In the genomic region with DNA sequence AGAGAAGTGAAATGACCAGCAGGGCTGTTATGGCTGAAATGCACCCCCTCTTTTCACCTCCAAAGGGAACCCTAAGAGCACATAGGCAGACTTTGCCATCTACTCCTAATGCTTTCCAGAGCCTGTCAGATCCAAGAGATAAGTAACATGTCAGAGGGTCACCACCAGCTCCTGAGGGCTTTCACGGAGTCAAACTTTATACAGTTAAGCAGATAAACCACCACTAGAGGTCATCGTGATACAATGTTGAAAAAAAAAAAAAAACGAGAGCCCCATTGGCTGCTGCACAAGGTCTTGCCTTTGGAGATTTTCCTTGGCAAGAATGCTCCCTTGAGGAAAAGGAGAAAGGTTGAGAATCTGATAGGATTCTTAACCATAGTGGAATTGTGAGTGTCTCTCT, we compare ENCODE assay signal across 12 mouse cellular contexts. TPM values are rescaled to one million over a fixed set of nuclear protein-coding genes. Genes with fewer than 3 reads are reported as not detected.
A peak's percentile ranks its signal among the peaks of the same experiment; 100 is the strongest.
DNase-seq lines count a peak whose midpoint lies in the region; ATAC-seq and TF ChIP-seq lines count a peak whose summit lies in the region.
"Had no signal": no experiment of that assay in that cellular context is flagged by ENCODE, and none has a peak within 500 bp of the region (broad histone marks: within the 10 kb centered on the region; RNA-seq: fewer than 3 reads in every experiment).

No protein-coding gene starts in this region.

- no peaks in the 10 kb centered on the region for H3K79me2 ChIP-seq in CH12.LX (replicated peaks; ENCODE audit: control insufficient read depth, extremely low read depth, insufficient read depth, poor library complexity, severe bottlenecking)

- TF ChIP-seq RAD21 in CH12.LX (IDR thresholded peaks at IDR 0.05; ENCODE audit: low read depth, low read length) = peak; percentile 71

- H3K36me3 ChIP-seq in kidney, postnatal 0 days (ENCODE audit: insufficient read depth, low read length) = no peaks in the 10 kb centered on the region
- H3K36me3 ChIP-seq in CH12.LX (replicated peaks in 1 of 2; ENCODE audit: control insufficient read depth in 1 of 2, insufficient read depth in 1 of 2, low read length in 1 of 2) = no peaks in the 10 kb centered on the region
- H3K36me3 ChIP-seq: heart, embryonic 10.5 days had no signal

- peak; percentile 47 for DNase-seq in kidney, postnatal 0 days (ENCODE audit: low spot score)
- no peak for DNase-seq in kidney, adult 18-20 months
- DNase-seq in CH12.LX (ENCODE audit: extremely low read depth) (peak; percentile 37), Patski (ENCODE audit: low read depth, low spot score) (no peak)
- peak; percentile 30 for DNase-seq in forelimb bud, embryonic 11.5 days (ENCODE audit: low read depth, low spot score)
- no peak for DNase-seq in spleen, postnatal 10 days (ENCODE audit: low spot score in 2 of 2)
- DNase-seq in adrenal gland, postnatal 25 days = no peak
- DNase-seq in urinary bladder, postnatal 4 days (ENCODE audit: low spot score in 2 of 2) = no peak
- DNase-seq: cerebellum, adult 11-12 months had no signal

- CTCF ChIA-PET in Patski (lab: Charles Lee) = interaction anchor here (0.6 to 4.9 kb wide), 12 partner anchors 9 to 265 kb away, joined by 3 to 54 read pairs (median 4); no protein-coding TSS in a partner anchor

- no peaks in the 10 kb centered on the region for H3K9me3 ChIP-seq in kidney, postnatal 0 days (replicated peaks; ENCODE audit: low read length)
- H3K9me3 ChIP-seq in CH12.LX (replicated peaks; ENCODE audit: low read length) = no peaks in the 10 kb centered on the region
- H3K9me3 ChIP-seq: heart, embryonic 10.5 days had no signal

- no peak overlapping the region for H3K4me3 ChIP-seq in kidney, postnatal 0 days (replicated peaks; ENCODE audit: low read depth, low read length)
- H3K4me3 ChIP-seq in CH12.LX (replicated peaks in 1 of 3; ENCODE audit: low read depth in 2 of 3, low read length in 2 of 3, poor library complexity in 1 of 3) = no peak overlapping the region
- H3K4me3 ChIP-seq: heart, embryonic 10.5 days had no signal

- in situ Hi-C loops in CH12.LX (cut with MboI; ENCODE audit: low pct_ligation_motif_present, low pct_unique_long_range_greater_than_20kb, low sequenced_read_pairs) (loop anchor here (5.0 to 25.0 kb wide), 2 partner anchors 51 to 241 kb away; no protein-coding TSS in a partner anchor), Patski (cut with MboI; ENCODE audit: low pct_unique_long_range_greater_than_20kb) (loop anchor here (5.0 kb wide), 1 partner anchor 66 kb away; no protein-coding TSS in a partner anchor)

- no peak overlapping the region for H3K9ac ChIP-seq in kidney, postnatal 0 days (ENCODE audit: low read depth, low read length)
- no peak overlapping the region for H3K9ac ChIP-seq in CH12.LX (ENCODE audit: insufficient read depth, low read depth)

- no peak for TF ChIP-seq POLR2A in CH12.LX (IDR thresholded peaks at IDR 0.05; ENCODE audit: low read depth, low read length)

- no peak overlapping the region for H3K4me2 ChIP-seq in kidney, postnatal 0 days (ENCODE audit: low read length)
- H3K4me2 ChIP-seq in CH12.LX (ENCODE audit: insufficient read depth, low read depth, poor library complexity, severe bottlenecking) = no peak overlapping the region

- H3K4me1 ChIP-seq in kidney, postnatal 0 days (replicated peaks; ENCODE audit: insufficient read depth, low read length) = no peaks in the 10 kb centered on the region; the same call in 1 of the 2 replicates
- H3K4me1 ChIP-seq in CH12.LX (ENCODE audit: control insufficient read depth in 1 of 2, insufficient read depth in 2 of 2) = peaks cover 0 to 14% of the 10 kb centered on the region in 2 experiments; a peak in 2 of 4 replicates

- peak; percentile 58 for TF ChIP-seq CTCF in kidney, postnatal 0 days (IDR thresholded peaks at IDR 0.05; ENCODE audit: low read depth)
- TF ChIP-seq CTCF in CH12.LX (conservative IDR thresholded peaks at IDR 0.05 in 1 of 2, IDR thresholded peaks at IDR 0.05 in 1 of 2; ENCODE audit: low read depth in 2 of 2, low read length in 2 of 2) (peak; percentile 25 to 78; a peak in 3 of 4 replicates), Patski (IDR thresholded peaks at IDR 0.05) (peak; percentile 62)

- H3K27ac ChIP-seq in kidney, postnatal 0 days = no peak overlapping the region
- no peak overlapping the region for H3K27ac ChIP-seq in CH12.LX (ENCODE audit: insufficient read depth, low read depth)
- H3K27ac ChIP-seq: heart, embryonic 10.5 days; macrophage had no signal

- POLR2A ChIA-PET in Patski (lab: Charles Lee) = interaction anchor here (0.6 kb wide), 1 partner anchor 20 kb away, joined by 6 read pairs; a partner anchor contains a TSS

- no peak for TF ChIP-seq EP300 in CH12.LX (IDR thresholded peaks at IDR 0.05; ENCODE audit: low read length)

- whole genome bisulfite sequencing in kidney, postnatal 0 days = 0% methylated on average over 3 of the region's 3 CpGs

- ATAC-seq in kidney, postnatal 0 days (replicated peaks; ENCODE audit: low FRiP score, low read depth) = no peak
- no peak for ATAC-seq in Patski
- ATAC-seq: activated CD4-positive, CD25-positive, alpha-beta regulatory T cell, adult 4 months had no signal

- dilution Hi-C loops in CH12.LX (cut with MboI; ENCODE audit: extremely low pct_ligation_motif_present, extremely low pct_unique_long_range_greater_than_20kb, low sequenced_read_pairs) = no loop called here

- H3K27me3 ChIP-seq in kidney, postnatal 0 days (ENCODE audit: insufficient read depth, low read length) = no peaks in the 10 kb centered on the region
- no peaks in the 10 kb centered on the region for H3K27me3 ChIP-seq in CH12.LX (replicated peaks)
- H3K27me3 ChIP-seq in Patski = peaks cover 15% of the 10 kb centered on the region

TF ChIP-seq in CH12.LX, 34 proteins besides CTCF, POLR2A, EP300 and RAD21:
- TF ChIP-seq USF2 (conservative IDR thresholded peaks at IDR 0.05; ENCODE audit: low read depth, low read length) (no peak), MAFK (IDR thresholded peaks at IDR 0.05; ENCODE audit: insufficient replicate concordance, low read length) (no peak), ZC3H11A (IDR thresholded peaks at IDR 0.05; ENCODE audit: low read depth, low read length) (peak; percentile 21; the same call in 1 of the 2 replicates), USF1 (IDR thresholded peaks at IDR 0.05; ENCODE audit: low read depth, low read length) (no peak), MYC (IDR thresholded peaks at IDR 0.05; ENCODE audit: low read depth, low read length) (0 out of 2 replicates have a peak, but pooled peaks have one; percentile 24), POLR2AphosphoS2 (IDR thresholded peaks at IDR 0.05; ENCODE audit: low read depth, low read length) (no peak), GABPA (IDR thresholded peaks at IDR 0.05; ENCODE audit: insufficient replicate concordance, low read depth, low read length) (no peak), SMC3 (IDR thresholded peaks at IDR 0.05; ENCODE audit: low read depth, low read length) (peak; percentile 84), ZNF384 (IDR thresholded peaks at IDR 0.05; ENCODE audit: low read depth, low read length) (peak; percentile 99), CHD1 (IDR thresholded peaks at IDR 0.05; ENCODE audit: low read depth, low read length) (no peak)

RNA-seq across cellular contexts. Expression of a gene that starts 1.8 kb away (rescaled TPM):
- 1.0 and 1.4 TPM in 2 replicates for polyA plus RNA-seq in kidney, postnatal 0 days (2015; fragmentation: Nextera tagmentation; extraction: Ambion mirVana)
- 0.13 and 0.17 TPM in 2 replicates for total RNA-seq in CH12.LX (2012; rRNA removed)
- total RNA-seq in CH12.LX (2014; rRNA removed) = not detected in 2 replicates
- 0.08 and 0.23 TPM in 2 replicates for polyA plus RNA-seq in CH12.LX (2012; ENCODE audit: insufficient read length, low read depth)
- 0.05 TPM for polyA plus RNA-seq in Patski (2021)
- 5.9 and 6.2 TPM in 2 replicates for total RNA-seq in adrenal gland, postnatal 25 days (2021)
- polyA plus RNA-seq: activated CD4-positive, CD25-positive, alpha-beta regulatory T cell, adult 4 months; macrophage had no signal

RNA-seq across cellular contexts. Expression of a gene that starts 20.4 kb away (rescaled TPM):
- polyA plus RNA-seq in kidney, postnatal 0 days (2015; fragmentation: Nextera tagmentation; extraction: Ambion mirVana) = 0.18 and 0.22 TPM in 2 replicates
- total RNA-seq in CH12.LX (2012; rRNA removed) = not detected in 2 replicates
- total RNA-seq in CH12.LX (2014; rRNA removed) = not detected in 2 replicates
- polyA plus RNA-seq in CH12.LX (2012; ENCODE audit: insufficient read length, low read depth) = not detected in 2 replicates
- 0.03 TPM for polyA plus RNA-seq in Patski (2021)
- total RNA-seq in adrenal gland, postnatal 25 days (2021) = 7.4 and 11.2 TPM in 2 replicates
- polyA plus RNA-seq: activated CD4-positive, CD25-positive, alpha-beta regulatory T cell, adult 4 months; macrophage had no signal

Comparison
In these comparisons a context has a peak if more than half of its experiments do, and no peak if none do; other contexts are left out.
1. DNase-seq: peak in kidney, postnatal 0 days (single experiment), CH12.LX (single experiment) and forelimb bud, embryonic 11.5 days (single experiment); none in kidney, adult 18-20 months (single experiment), Patski (single experiment), spleen, postnatal 10 days (0 of 2), adrenal gland, postnatal 25 days (single experiment) and urinary bladder, postnatal 4 days (0 of 2).
2. Peak in every context shown above with its lines, with median percentiles within 50 percentile points of each other: CTCF ChIP-seq.